Mouse (Mus musculus) cerebellum, adult 2 months (tissue): Measurements from ENCODE around the gene Rpp25l.

Experiments used
- CTCF ChIP-seq: fragments of 200-500 bp; IDR thresholded peaks from 2 replicates; pipeline ENCODE4 v1.5.1; 2011; ENCODE audit warnings: low read depth, mild to moderate bottlenecking, control low read depth, low read length, moderate library complexity, borderline replicate concordance; ENCODE audit not compliant: insufficient read depth
- POLR2A ChIP-seq: fragments of 200-500 bp; IDR thresholded peaks from 2 replicates; pipeline ENCODE4 v1.6.1; 2011; ENCODE audit warnings: low read length, control low read depth, borderline replicate concordance; ENCODE audit not compliant: insufficient read depth

- TF ChIP-seq CTCF = no peak
- TF ChIP-seq POLR2A = no peak
Observed at GRCm38 (mm10) chr4:41662723-41663122, 50.6 kb downstream of the Rpp25l start.
